Mouse (Mus musculus) liver, embryonic 16.5 days (tissue): ENCODE measurements around the gene Prtn3. TPM values are rescaled to one million over a fixed set of nuclear protein-coding genes. Genes with fewer than 3 reads are reported as not detected.

Experiments
- ATAC-seq: fragments of 200-750 bp; cut with Nextera tagmentation; 2 replicates; pipeline ENCODE4 v1.8.0; 2017; ENCODE audit warnings: low read depth, mild to moderate bottlenecking, moderate number of reproducible peaks, moderate library complexity
- H3K27ac ChIP-seq: fragments of 300-500 bp; sonication (generic); 2 replicates; pipeline ENCODE4 v1.5.1; 2014; ENCODE audit warnings: mild to moderate bottlenecking, low read length
- H3K27me3 ChIP-seq: fragments of 300-500 bp; sonication (generic); 2 replicates; pipeline ENCODE4 v1.6.1; 2014; ENCODE audit warnings: low read depth, low read length, mixed read lengths; ENCODE audit not compliant: control insufficient read depth, insufficient read depth
- H3K36me3 ChIP-seq: fragments of 300-500 bp; sonication (generic); 2 replicates; pipeline ENCODE4 v1.6.1; 2014; ENCODE audit warnings: mild to moderate bottlenecking; ENCODE audit not compliant: control insufficient read depth, insufficient read depth
- H3K4me1 ChIP-seq: fragments of 300-500 bp; sonication (generic); 2 replicates; pipeline ENCODE4 v1.6.1; 2014; ENCODE audit warnings: low read depth, low read length, mixed read lengths; ENCODE audit not compliant: control insufficient read depth
- H3K4me2 ChIP-seq: fragments of 300-500 bp; sonication (generic); 2 replicates; pipeline ENCODE4 v1.6.1; 2014; ENCODE audit warnings: low read depth, low read length, mixed read lengths
- H3K4me3 ChIP-seq: fragments of 300-500 bp; sonication (generic); 2 replicates; pipeline ENCODE4 v1.5.1; 2014; ENCODE audit warnings: low read depth, mild to moderate bottlenecking, low read length
- H3K9ac ChIP-seq: fragments of 300-500 bp; sonication (generic); 2 replicates; pipeline ENCODE4 v1.6.1; 2014; ENCODE audit warnings: low read depth, low read length
- H3K9me3 ChIP-seq: fragments of 300-500 bp; sonication (generic); replicated peaks from 2 replicates; pipeline ENCODE4 v1.6.1; 2016; ENCODE audit warnings: low read length; ENCODE audit not compliant: control insufficient read depth
- WGBS: fragments of 180-500 bp; shearing (Covaris S2); extraction: QIAGEN DNeasy Blood & Tissue Kit; methylation state at CpG from one replicate; pipeline ENCODE4 v1.1.7; 2014; ENCODE audit not compliant: insufficient replicate concordance; 5-methylcytosine and 5-hydroxymethylcytosine counted together
- polyA plus RNA-seq: library from polyadenylated mRNA; unstranded; fragments of >200 nt; fragmentation: Nextera tagmentation; extraction: Ambion mirVana; gene quantifications from 2 replicates; pipeline ENCODE4 v1.2.1, GENCODE M21; 2015

Gene Prtn3
- polyA plus RNA-seq, 1 experiment from 2014 or later, result 96.8 TPM

DNA sequence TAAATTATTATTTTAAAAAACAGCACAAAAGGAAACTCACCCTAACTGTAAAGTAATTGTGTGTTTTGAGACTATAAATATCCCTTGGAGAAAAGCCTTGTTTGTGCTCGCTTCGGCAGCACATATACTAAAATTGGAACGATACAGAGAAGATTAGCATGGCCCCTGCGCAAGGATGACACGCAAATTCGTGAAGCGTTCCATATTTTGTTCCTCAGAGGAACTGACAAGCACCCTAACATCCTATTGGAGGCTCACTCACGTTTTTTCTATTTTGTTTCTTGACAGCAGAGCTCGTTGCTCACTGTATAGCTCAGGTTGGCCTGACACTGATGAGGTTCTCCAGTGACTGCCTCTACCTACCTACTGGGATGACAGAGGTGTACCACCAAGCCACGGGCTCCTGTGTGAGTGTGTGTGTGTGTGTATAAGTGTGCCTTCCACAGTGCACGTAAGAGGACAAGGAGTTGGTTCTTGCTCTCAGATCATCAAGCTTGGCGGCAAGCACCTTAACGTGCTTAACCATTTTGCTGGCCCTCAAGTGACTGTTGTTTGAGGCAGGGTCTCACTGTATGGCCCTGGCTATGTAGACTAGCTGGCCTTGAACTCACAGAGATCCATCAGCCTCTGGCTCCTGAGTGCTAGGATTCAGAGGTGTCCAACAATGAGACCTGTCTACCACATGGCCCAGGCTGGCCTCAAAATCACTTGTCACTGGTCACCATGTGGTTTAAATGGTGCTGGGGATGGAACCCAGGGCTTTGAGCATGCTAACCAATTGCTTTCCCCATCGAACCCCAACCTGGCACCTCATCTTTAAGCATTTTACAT is 35.0 kb downstream of the Prtn3 start:
- H3K27me3 ChIP-seq, result no peaks in the 10 kb centered on the region
- peaks cover 12% of the 10 kb centered on the region for H3K36me3 ChIP-seq
- WGBS, result 21% methylated on average over 14 of the region's 14 CpGs
- peak overlapping the region; percentile 86 for H3K27ac ChIP-seq
- H3K4me2 ChIP-seq, result peak overlapping the region; percentile 39; the same call in 1 of the 2 replicates
- no peak overlapping the region; the same call in 1 of the 2 replicates for H3K4me3 ChIP-seq
- peaks cover 33% of the 10 kb centered on the region for H3K4me1 ChIP-seq
- peak overlapping the region; percentile 52 for H3K9ac ChIP-seq
- no peaks in the 10 kb centered on the region for H3K9me3 ChIP-seq
- ATAC-seq, result peak; percentile 58

DNA sequence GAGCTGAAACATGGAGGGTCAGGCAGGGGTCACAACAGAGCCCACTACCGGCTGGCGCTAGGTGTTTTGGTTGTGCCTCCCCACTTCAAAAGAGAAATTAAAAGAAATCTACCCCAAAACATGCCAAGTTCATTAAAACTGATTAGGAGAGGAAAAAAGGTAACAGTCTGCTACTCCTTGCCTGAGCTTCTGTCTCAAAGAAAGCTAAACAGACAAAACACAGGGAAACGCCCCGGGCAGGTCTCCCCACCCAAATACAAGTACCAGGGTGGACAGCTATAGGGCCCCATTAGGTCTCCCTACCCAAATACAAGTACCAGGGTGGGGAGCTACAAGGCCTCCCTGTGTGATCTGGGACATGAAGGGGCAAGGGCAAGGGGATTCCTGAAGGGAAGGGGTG is 36.3 kb downstream of the Prtn3 start, which contains the start of gene Gm26602:
Gene Gm26602, plus strand, starts transcription at position 301 of the 400 bp plus-strand sequence.
- no peak within 1 kb of the TSS for H3K4me2 ChIP-seq
- no peaks in the 10 kb centered on the region for H3K9me3 ChIP-seq
- peaks cover 7% of the 10 kb centered on the region for H3K36me3 ChIP-seq
- H3K4me1 ChIP-seq, result peaks cover 46% of the 10 kb centered on the region
- H3K9ac ChIP-seq, result no peak within 1 kb of the TSS
- ATAC-seq, result no peak
- no peaks in the 10 kb centered on the region for H3K27me3 ChIP-seq
- peak within 1 kb of the TSS; percentile 86; the same call in 1 of the 2 replicates for H3K27ac ChIP-seq
- 88% methylated on average over 4 of the region's 4 CpGs for WGBS
- H3K4me3 ChIP-seq, result no peak within 1 kb of the TSS

DNA sequence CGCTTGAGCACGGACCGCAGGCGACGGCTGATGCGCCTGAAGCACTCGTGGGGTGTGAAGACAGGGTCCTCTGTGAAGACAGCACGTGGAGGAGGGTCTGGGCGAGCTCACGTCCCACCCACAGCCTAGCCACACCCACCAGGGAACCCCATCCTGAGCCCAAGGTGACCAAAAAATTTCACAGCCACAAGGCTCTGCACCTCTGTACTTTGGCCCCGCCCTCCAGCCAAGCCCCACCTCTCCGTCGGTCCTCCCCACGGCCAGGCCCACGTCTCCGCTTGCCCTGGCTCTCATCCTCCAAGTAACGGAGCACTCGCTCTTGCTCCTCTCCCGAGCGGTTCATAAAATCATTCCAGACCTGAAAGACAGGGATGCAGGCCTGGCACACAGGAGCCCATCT is 38.1 kb downstream of the Prtn3 start:
- peaks cover 56% of the 10 kb centered on the region for H3K4me1 ChIP-seq
- H3K27me3 ChIP-seq, result peaks cover 2% of the 10 kb centered on the region
- 72% methylated on average over 20 of the region's 20 CpGs for WGBS
- H3K9me3 ChIP-seq, result no peaks in the 10 kb centered on the region
- no peak overlapping the region for H3K9ac ChIP-seq
- no peak overlapping the region for H3K4me3 ChIP-seq
- H3K36me3 ChIP-seq, result peaks cover 5% of the 10 kb centered on the region
- no peak overlapping the region for H3K4me2 ChIP-seq
- H3K27ac ChIP-seq, result no peak overlapping the region
- no peak for ATAC-seq

DNA sequence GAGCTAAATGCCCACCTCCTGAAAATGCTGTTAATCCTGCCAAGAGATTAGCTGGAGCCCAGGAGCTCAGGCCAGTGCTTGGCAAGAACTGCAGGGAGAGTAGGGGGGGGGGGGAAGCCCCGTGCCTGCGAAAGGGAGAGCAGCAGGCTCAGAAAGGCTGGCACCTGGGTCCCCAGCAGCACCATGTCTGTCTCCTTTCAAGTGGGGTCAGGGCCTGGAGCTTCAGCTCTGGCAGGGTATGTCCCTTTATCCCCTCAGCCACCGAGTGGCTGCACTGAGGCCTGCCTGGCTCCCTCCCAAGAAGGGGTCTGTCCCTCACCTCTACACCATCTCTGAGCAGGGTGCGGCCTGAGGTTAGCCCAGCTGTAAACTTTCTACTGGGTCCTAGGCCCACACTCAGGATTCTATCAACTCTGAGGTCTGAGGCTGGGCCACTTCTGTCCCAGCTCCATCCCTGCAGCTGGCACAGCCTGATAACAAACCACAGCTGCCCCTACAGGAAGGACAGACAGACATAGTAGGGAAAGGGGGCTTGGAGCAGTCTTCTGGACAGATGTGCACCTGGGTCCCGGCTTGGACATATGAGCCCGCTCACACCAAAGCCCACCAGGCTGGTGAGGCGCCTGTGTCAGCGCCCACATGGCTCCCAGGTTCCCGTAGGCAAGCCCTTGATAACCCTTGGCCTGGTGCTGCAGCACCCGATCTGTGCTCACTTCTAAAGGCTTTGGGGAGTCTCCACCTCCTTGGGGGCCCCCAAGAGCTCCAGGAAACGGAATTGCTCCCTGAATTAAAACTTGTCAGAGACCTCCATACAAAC is 40.1 kb downstream of the Prtn3 start:
- peak overlapping the region; percentile 79 for H3K4me3 ChIP-seq
- peak overlapping the region; percentile 49 for H3K9ac ChIP-seq
- WGBS, result 28% methylated on average over 11 of the region's 11 CpGs
- H3K36me3 ChIP-seq, result peaks cover 5% of the 10 kb centered on the region
- H3K4me2 ChIP-seq, result peak overlapping the region; percentile 95
- peaks cover 59% of the 10 kb centered on the region for H3K4me1 ChIP-seq
- no peaks in the 10 kb centered on the region for H3K9me3 ChIP-seq
- ATAC-seq, result peak; percentile 68
- H3K27me3 ChIP-seq, result peaks cover 21% of the 10 kb centered on the region
- H3K27ac ChIP-seq, result peak overlapping the region; percentile 88

DNA sequence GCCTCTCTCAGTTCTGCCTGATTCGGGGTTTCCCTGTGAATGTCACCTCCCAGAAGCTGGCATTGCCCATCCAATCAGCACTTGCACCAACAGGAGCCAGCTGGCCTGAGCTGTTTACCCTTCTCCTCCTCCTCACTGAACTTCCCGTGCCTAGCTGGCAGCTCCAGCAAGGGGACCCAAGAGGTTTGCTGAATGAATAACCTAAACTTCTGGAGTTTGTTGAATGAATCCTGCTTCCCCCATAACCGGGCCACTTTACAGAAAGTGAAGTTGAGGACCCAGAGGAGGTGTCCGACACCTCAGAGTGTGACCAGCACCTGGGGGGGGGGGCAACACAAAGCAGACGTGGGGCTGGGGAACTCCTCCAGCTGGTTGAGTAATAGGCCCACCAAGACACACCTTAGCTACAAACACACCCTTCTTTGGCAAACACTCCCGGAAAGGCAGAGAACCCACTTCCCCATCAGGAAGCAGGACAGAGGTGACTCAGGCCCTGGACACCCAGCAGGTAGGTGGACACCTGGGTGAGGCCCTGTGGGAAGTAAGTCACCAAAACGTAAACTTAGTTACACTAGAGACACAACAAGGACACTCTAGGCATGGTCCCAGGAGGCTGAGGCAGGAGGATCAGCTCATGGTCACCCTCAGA is 40.8 kb downstream of the Prtn3 start:
- 24% methylated on average over 7 of the region's 7 CpGs for WGBS
- ATAC-seq, result no peak
- Histone ChIP-seq H3K27ac (peak overlapping the region; percentile 88), H3K4me1 (peaks cover 57% of the 10 kb centered on the region), H3K27me3 (peaks cover 29% of the 10 kb centered on the region), H3K9me3 (no peaks in the 10 kb centered on the region), H3K4me2 (peak overlapping the region; percentile 95), H3K9ac (peak overlapping the region; percentile 49), H3K36me3 (peaks cover 5% of the 10 kb centered on the region), H3K4me3 (peak overlapping the region; percentile 79)

DNA sequence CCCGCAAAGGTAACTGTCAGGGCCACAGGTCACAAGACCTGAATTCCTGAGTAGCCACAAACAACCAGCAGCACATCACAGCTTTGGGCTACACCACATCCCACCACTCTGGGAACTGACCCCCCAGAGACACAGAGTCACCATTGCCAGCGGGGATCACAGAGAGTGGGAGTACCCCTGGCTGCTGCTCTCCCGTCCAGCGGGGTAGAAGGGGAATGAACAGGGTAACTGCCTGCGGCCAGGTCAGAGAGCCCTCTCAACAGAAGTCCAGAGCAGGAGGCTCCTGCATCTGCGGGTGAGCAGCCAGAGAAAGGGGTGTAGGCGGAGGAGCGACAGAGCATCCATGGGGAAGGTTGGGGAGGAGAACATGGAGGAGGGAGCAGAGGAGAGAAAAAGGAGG is 41.8 kb downstream of the Prtn3 start:
- Histone ChIP-seq H3K4me2 (peak overlapping the region; percentile 95), H3K9me3 (no peaks in the 10 kb centered on the region), H3K27me3 (peaks cover 39% of the 10 kb centered on the region), H3K27ac (peak overlapping the region; percentile 88), H3K36me3 (peaks cover 2% of the 10 kb centered on the region; the same call in 1 of the 2 replicates), H3K4me1 (peaks cover 64% of the 10 kb centered on the region), H3K4me3 (peak overlapping the region; percentile 79), H3K9ac (peak overlapping the region; percentile 89)
- ATAC-seq, result no peak
- 11% methylated on average over 8 of the region's 8 CpGs for WGBS

DNA sequence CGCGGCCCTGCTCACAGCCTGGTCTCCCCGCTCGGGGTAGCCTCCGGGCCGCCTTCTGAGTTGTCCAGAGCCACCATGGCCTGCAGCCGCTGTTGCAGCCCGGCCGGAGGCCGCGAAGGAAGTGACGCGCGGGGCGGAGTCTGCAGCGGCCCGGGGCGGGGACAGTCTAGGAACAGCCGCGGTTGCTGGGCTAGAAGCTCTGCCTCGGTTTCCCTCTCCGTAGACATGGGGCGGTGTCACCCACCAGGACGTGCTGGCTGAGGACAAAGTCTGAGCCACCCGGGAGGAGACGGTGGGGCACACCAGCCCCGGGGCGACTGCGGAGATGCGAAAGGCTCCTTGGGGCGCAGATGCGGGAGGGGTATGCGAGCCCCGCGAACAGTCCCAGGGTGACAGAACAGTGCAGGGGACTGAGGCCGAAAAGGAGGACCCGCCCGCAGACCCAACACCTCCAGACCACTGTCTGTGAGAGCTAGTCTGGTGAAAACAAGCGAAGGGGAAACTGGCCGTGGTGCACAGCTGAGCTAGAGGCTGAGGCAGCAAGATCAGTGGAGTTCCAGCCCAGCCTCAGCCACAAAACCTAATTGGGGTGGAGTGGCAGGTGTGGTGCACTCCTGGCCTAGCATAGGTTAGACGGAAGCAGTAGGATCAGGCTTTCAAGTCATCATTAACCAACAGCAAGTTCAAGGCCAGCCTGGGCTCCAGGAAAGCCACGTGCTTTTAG is 42.7 kb downstream of the Prtn3 start, which contains the start of gene Kiss1r:
Gene Kiss1r, plus strand, starts transcription at position 164 of the 724 bp plus-strand sequence.
- Histone ChIP-seq H3K9ac (peak within 1 kb of the TSS; percentile 89), H3K4me3 (peak within 1 kb of the TSS; percentile 79), H3K4me1 (peaks cover 71% of the 10 kb centered on the region), H3K27me3 (peaks cover 48% of the 10 kb centered on the region), H3K9me3 (no peaks in the 10 kb centered on the region), H3K4me2 (peak within 1 kb of the TSS; percentile 95), H3K36me3 (no peaks in the 10 kb centered on the region), H3K27ac (peak within 1 kb of the TSS; percentile 88)
- WGBS, result 3% methylated on average over 42 of the region's 42 CpGs
- ATAC-seq, result peak; percentile 80

DNA sequence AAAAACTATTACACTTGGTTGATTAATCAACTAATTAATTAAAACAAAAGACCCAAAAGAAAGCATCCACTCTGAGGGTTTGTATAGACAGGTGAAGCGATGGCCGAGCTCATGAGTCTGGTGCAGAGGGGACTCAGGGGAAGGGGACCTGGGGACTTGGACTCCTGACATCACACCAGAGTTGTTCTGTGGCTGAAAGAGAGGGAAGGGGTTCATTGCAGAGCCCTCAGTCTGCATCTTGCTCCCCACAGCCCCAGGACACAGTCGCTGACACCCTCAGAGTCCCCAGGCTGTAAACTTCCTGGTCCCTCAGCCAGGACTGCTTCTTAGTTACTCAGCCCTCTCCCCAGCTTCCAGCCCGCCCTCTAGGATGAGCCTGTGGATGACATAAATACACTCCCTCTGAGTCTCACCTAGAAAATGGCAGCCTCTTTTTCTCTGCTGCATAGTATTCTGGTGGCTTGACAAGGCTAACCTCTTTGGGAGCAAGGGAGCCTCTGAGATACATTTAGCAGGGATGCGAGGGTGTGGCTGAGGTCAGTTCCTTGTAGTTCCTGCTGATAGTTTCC is 43.3 kb downstream of the Prtn3 start:
- Histone ChIP-seq H3K9ac (peak overlapping the region; percentile 89), H3K27me3 (peaks cover 54% of the 10 kb centered on the region), H3K27ac (no peak overlapping the region), H3K4me2 (peak overlapping the region; percentile 95), H3K9me3 (no peaks in the 10 kb centered on the region), H3K36me3 (no peaks in the 10 kb centered on the region), H3K4me3 (peak overlapping the region; percentile 79; the same call in 1 of the 2 replicates), H3K4me1 (peaks cover 68% of the 10 kb centered on the region)
- WGBS, result 64% methylated on average over 5 of the region's 5 CpGs
- no peak for ATAC-seq
